Comparison of ENCODE assay signal across 18 mouse cellular contexts in genomic region chr1:127956524-127956923, GRCm38 (mm10).
DNase-seq lines count a peak whose midpoint lies in the region; TF ChIP-seq lines count a peak whose summit lies in the region.
"Had no signal": no experiment of that assay in that cellular context is flagged by ENCODE, and none has a peak within 500 bp of the region (broad histone marks: within the 10 kb centered on the region; RNA-seq: fewer than 3 reads in every experiment).

No protein-coding gene starts in this region.

- no peak for TF ChIP-seq CTCF in left cerebral cortex, adult 2 months (IDR thresholded peaks at IDR 0.05)

- no peak overlapping the region for H3K4me3 ChIP-seq in left cerebral cortex, adult 2 months
- H3K4me3 ChIP-seq: embryonic facial prominence, embryonic 10.5 days; embryonic facial prominence, embryonic 12.5 days; forebrain, embryonic 13.5 days; forebrain, embryonic 15.5 days had no signal

- intact Hi-C loops in left cerebral cortex, adult 2 months (cut with DNase I), result no loop called here
- intact Hi-C loops in left cerebral cortex, postnatal 14 days (cut with DNase I), result loop anchor here (5.0 kb wide), 1 partner anchor 76 kb away; no protein-coding TSS in a partner anchor

- peak overlapping the region; percentile 69 for H3K27ac ChIP-seq in left cerebral cortex, adult 2 months
- H3K27ac ChIP-seq: embryonic facial prominence, embryonic 10.5 days; embryonic facial prominence, embryonic 12.5 days; forebrain, embryonic 13.5 days; forebrain, embryonic 15.5 days had no signal

- peak; percentile 49 for DNase-seq in heart, adult 11 months
- no peak for DNase-seq in heart, adult 18-20 months
- no peak for DNase-seq in left cerebral cortex, adult 2 months (ENCODE audit: extremely low spot score in 1 of 2, low spot score in 2 of 2)
- DNase-seq in left cerebral cortex, postnatal 14 days (ENCODE audit: low spot score in 2 of 2), result no peak
- DNase-seq in right cerebral cortex, postnatal 10 days (ENCODE audit: low spot score in 2 of 2), result no peak
- DNase-seq: adrenal gland, adult 2 months; adrenal gland, postnatal 10 days; adrenal gland, postnatal 25 days; cerebellum, adult 11-12 months; cerebellum, adult 2 months; cerebellum, adult 9-10 months; cerebellum, postnatal 10 days; cerebellum, postnatal 25 days; forebrain, postnatal 0 days had no signal
